Mouse (Mus musculus) testis, postnatal 14 days (tissue): ENCODE results near the gene Rnaseh2a.

ENCODE experiments used
- DNase-seq: peaks from one replicate; pipeline ENCODE4 v3.0.0; 2021; ENCODE audit warnings: low spot score

Rnaseh2a gene

DNA sequence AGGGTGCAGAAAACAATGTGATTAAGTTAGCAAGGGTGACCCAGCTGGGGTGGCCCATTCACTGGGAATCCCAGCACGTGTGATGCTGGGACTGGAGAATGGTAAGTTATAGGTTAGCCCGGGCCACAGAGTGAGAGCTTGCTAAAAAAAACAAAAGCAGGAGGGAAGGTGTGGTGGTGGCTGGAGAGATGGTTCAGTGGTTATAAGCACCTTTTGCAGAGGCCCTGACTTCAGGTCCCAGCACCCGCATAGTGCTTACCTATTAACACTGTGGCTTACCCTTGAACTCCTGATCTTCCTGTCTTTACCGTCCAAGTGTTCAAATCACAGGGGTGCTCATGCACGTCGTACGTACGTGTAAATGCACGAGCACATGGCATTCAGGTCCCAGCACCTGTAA is 62.5 kb downstream of the Rnaseh2a start:
- no peak for DNase-seq
